Mouse (Mus musculus): ENCODE results near the gene Efr3b.

GRCm38 (mm10) chr12:4008731-4009130 lies 30.0 kb downstream of the Efr3b start:
- no peak for TF ChIP-seq CTCF (conservative IDR thresholded peaks at IDR 0.05; ENCODE audit: low read length)
- no peak for TF ChIP-seq POU5F1 (IDR thresholded peaks at IDR 0.05; ENCODE audit: borderline replicate concordance, low read length)
- no peak for TF ChIP-seq NANOG (IDR thresholded peaks at IDR 0.05; ENCODE audit: borderline replicate concordance, low read length)
